Mouse (Mus musculus) adrenal gland, adult 18-20 months (tissue): ENCODE results near the gene Nxpe3. TPM values are rescaled to one million over a fixed set of nuclear protein-coding genes. Genes with fewer than 3 reads are reported as not detected.

ENCODE experiments used
- DNase-seq, 2 experiments: peaks; one replicate each; pipeline ENCODE4 v3.0.0; 2021 to 2022; ENCODE audit warnings: low spot score in 2 of 2
- long read RNA-seq, 2 experiments: library from polyadenylated mRNA; stranded (forward); transcript quantifications; one replicate each; pipeline ENCODE4 v2.0.0; 2021
- total RNA-seq, 2 experiments: library from RNA; stranded (reverse); gene quantifications; 1 replicate in 1 of 2; 2 replicates in 1 of 2; pipeline ENCODE4 v1.2.3; 2021

Gene Nxpe3
- 1 to 10 TPM; 1.4 to 1.6 TPM for total RNA-seq
- long read RNA-seq, experiment 1, result 0 reads
- long read RNA-seq, experiment 2, partial matches to known transcripts, result 0 of 1 reads
- long read RNA-seq, experiment 2, other reads (novel, unspliced or antisense), result 1 of 1 reads

- DNase-seq, result peak; percentile 77 to 78
These were observed at the start of gene Nxpe3 for GRCm38 (mm10) chr16:55894893-55895650. Gene Nxpe3 (minus strand): TSS chr16:55895285.

GRCm38 (mm10) chr16:55940781-55941180 is 45.7 kb upstream of the Nxpe3 start:
- DNase-seq, result no peak

- no peak for DNase-seq
These were observed 44.6 kb upstream of the Nxpe3 start for GRCm38 (mm10) chr16:55939703-55940102.

DNA sequence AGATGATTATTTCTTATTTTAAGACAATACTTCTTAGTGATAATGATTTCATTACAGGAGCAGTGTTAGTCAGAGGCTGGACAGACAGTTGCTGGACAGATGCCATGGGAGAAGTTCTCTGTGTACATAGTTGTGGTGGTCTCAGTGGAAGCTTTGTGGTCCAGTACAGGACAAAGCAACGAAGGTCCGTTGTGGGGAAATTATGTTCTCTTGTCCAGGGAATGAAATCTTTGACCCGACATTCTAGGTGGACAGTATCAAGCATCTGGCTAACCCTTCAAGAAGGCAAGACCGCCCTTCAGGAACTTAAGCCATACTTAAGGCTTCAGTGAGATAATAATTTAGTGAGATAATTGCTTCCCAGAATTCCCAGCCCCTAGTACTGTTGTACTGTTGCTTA is 43.7 kb upstream of the Nxpe3 start:
- no peak for DNase-seq

- DNase-seq, result peak; percentile 74 to 78
These were observed 39.5 kb upstream of the Nxpe3 start, which contains the start of gene Cep97 for GRCm38 (mm10) chr16:55934453-55935037. Gene Cep97 (minus strand): TSS chr16:55934855.

- peak; percentile 37 to 45 for DNase-seq
These were observed 38.7 kb upstream of the Nxpe3 start for GRCm38 (mm10) chr16:55933681-55934343.

DNA sequence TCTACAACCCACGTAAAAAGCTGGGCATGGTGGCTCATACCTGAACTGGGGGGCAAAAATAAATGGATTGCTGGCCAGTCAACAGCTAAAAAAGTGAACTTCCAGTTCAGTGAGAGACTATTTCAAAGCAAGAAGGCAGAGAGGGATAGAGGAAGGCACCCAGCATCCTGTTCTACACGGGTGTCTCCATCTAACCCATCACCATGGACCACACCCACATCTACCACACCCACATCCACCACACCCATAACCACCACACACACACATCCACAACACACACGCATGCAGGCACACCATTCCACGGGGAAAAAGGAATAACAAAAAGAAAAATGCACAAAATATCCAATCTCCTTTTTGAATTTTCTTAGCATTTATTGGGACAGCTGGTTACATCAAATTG is 28.9 kb upstream of the Nxpe3 start:
- DNase-seq, result no peak

DNA sequence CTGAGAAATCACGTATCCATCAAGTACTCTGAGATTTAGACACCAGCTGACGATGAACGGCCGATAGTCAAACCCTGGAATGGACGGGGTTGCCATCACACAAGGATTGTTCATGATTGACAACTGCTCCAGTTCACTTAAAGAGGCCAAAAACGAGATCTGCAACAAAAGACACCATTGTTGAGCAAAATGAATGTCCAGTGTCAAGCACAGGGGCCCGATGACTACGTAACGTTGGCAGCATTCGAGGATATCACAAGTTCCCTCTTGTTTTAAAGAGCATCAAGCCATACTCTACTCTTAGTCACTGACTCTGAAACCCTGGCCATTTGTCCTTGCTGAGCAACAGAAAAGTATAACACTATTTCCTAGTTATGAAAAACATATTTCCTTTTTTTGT is 27.0 kb upstream of the Nxpe3 start:
- DNase-seq, result no peak

DNA sequence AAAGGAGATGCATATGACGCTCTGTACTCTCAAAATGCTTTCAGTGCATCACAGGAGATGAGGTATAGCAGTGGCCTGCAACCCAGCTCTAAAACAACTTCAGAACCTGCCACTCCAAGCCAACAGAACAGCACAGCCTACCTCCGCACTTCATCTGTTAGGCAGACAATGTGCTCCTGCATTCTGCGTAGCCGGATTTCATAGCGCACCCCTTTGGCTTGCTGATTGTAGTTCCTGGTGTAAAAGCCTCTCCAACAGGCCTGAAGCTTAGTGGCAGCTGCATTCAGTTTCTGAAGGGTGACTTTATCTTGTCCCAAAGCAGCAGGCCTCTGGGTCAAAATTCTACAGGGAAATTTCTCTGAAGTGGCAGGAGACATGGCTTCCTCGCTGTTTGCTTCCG is 19.6 kb upstream of the Nxpe3 start:
- no peak for DNase-seq

DNA sequence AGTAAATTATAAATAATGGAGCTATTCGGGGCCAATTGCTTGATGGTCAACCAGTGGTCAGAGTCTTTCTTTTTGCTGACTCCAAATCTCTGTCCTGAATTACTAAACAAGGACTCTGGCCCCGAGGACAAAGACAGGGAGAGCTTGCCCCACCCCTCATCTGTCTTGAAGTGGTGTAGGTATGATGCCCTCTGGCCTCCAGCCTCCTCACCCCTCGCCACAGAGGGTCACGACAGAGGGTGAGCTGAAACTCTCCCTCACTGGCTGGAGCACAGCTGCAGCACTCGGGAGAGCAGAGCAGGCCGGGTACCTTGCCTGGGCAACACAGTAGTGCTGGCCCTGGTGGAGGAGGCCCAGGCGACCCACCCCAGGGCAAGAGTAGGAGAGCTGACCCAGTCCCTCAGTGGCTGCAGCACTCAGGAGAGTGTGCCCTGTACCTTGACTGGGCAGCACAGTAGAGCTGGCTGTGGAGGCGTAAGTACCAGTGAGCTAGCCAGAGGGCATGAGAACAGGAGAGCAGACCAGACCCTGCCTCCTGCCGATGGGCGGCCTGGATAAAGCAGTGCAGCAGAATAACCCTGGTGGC is 15.2 kb upstream of the Nxpe3 start:
- no peak for DNase-seq

GRCm38 (mm10) chr16:55906928-55907679 is 12.0 kb upstream of the Nxpe3 start:
- DNase-seq, result no peak

GRCm38 (mm10) chr16:55905370-55905769 is 10.3 kb upstream of the Nxpe3 start:
- no peak for DNase-seq

DNA sequence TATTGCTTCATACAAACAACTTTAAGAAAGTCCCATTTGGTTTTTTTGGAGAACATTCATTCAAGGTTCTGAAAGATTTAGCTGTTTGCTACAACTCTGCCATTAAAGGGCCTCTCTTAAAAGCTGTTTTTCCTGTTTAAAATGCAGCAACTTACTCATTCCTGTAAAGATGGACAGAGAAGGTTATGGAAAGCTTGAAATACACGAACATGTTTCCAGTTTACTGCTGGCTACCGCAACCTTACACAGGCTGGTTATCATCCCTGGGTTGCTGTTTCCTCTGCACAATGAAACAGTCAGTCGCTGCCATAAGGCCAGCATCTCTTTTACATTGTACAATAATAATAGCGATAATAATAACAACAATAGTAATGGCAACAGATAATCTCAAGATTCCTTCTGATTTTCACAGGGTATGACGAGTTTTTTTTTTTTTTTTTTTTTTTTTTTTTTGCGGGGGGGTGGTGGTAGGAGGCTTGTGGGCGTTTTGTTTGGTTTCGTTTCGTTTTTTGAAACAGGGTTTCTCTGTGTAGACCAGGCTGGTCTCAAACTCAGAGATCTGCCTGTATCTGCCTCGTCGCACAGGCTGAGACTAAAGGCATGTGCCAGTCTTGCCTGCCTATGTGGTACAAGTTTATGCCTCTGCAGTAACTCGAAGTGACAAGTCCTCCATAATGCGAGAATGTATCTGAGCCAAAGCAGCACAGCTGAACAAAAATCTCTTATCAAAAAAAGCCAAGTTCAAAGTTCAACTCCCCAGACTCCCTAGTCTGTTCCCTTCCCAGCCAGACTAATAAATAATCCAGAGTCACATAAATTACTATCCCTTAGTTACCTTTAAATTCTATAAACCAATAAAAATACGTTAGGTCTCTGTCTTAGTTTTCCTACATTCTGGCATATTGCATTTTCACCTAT is 7.0 kb upstream of the Nxpe3 start:
- no peak for DNase-seq

- DNase-seq, result peak in 1 of 2 experiments; percentile 5
These were observed 3.4 kb upstream of the Nxpe3 start for GRCm38 (mm10) chr16:55898385-55899002.

- DNase-seq, result no peak
These were observed 588 bp upstream of the Nxpe3 start for GRCm38 (mm10) chr16:55895651-55896095.

DNA sequence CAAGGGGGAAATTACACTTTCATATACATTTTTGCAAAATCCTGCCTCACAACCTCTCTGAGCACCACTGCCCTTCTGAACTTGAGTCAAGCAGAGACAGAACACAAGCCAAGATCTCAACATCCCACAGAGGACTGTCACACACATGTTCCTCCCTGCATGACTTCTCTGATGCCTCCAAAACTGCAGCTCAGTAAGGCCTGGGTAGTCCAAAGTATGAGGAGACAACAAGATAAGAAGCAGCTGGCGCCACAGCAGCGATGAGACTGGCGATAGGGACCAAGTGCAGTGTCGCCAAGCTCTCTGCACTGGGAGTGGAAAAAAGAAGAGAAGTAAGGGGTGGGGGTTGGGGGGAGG is 571 bp downstream of the Nxpe3 start:
- DNase-seq, result no peak

DNA sequence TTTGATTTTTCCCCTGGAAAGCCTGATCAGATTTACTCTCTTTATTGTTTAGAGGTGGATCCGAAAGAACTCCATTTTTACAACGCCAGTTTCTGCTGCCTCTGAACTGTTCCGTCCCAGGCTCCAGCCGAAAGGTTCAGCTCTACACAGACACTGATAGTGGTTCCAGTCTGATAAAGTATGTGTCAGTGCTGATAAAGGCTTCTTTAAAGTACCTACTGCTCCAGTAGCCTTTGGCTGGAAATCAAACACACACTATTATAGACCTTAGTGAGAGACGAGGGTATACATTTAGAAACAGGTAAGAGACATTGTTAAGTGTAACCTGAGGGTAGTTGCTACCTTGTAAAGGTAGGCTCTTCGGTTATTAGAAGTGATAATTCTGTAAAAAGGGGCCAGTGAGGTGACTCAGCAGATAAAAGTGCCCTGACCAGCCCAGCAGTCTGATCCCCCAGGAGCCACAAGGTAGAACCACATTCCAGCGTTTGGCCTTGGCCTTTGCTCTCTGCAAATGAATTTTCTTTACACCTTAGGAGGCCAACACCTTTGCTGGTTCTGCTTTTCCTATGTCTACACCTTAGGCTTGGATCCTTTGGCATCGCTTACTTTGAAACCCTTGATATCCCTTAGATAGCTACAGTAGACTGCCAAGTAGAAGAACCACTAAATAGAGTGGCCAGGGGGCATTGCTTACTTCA is 1.5 kb downstream of the Nxpe3 start:
- no peak for DNase-seq

DNA sequence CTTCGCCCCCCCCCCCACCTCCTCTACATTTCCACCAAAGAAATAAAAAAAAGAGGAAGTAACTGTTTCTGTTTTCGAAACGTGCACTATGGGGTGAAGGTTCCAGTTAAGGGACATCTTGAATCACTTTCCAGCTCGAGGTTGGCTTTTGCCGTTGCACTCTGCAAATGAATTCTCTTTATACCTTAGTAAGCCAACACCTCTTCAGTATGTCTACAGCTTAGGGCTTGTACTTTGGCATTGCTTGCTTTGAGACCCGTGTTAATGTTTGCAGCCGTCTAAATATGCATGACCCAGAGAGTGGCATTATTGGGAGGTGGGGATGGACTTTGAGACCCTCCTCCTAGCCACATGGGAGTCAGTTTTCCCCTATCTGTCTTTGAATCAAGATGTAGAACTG is 2.6 kb downstream of the Nxpe3 start:
- no peak for DNase-seq

- DNase-seq, result no peak
These were observed 3.7 kb downstream of the Nxpe3 start for GRCm38 (mm10) chr16:55891346-55891745.
